Mouse (Mus musculus) lung, embryonic 16.5 days (tissue): ENCODE measurements around the gene Stip1. TPM values are rescaled to one million over a fixed set of nuclear protein-coding genes. Genes with fewer than 3 reads are reported as not detected.
"Not testable (repeated sequence)": the region's sequence is repeated elsewhere in the genome, so short reads cannot be mapped to it uniquely, and the experiment has no call there.

Source experiments
- ATAC-seq: fragments of 200-750 bp; cut with Nextera tagmentation; 2 replicates; pipeline ENCODE4 v1.8.0; 2017; ENCODE audit warnings: low read depth, mild to moderate bottlenecking, moderate library complexity
- H3K27ac ChIP-seq: fragments of 300-500 bp; sonication (generic); 2 replicates; pipeline ENCODE4 v1.5.1; 2014; ENCODE audit warnings: mild to moderate bottlenecking, control low read depth, low read length
- H3K27me3 ChIP-seq: fragments of 300-500 bp; sonication (generic); 2 replicates; pipeline ENCODE4 v1.6.1; 2014; ENCODE audit warnings: low read depth, low read length, mixed read lengths; ENCODE audit not compliant: control insufficient read depth, insufficient read depth
- H3K36me3 ChIP-seq: fragments of 300-500 bp; sonication (generic); 2 replicates; pipeline ENCODE4 v1.6.1; 2014; ENCODE audit warnings: low read length; ENCODE audit not compliant: control insufficient read depth, insufficient read depth
- H3K4me1 ChIP-seq: fragments of 300-500 bp; sonication (generic); replicated peaks from 2 replicates; pipeline ENCODE4 v1.6.1; 2014; ENCODE audit warnings: low read length, mixed read lengths; ENCODE audit not compliant: control insufficient read depth, insufficient read depth
- H3K4me2 ChIP-seq: fragments of 300-500 bp; sonication (generic); 2 replicates; pipeline ENCODE4 v1.6.1; 2014; ENCODE audit warnings: low read depth, low read length, control low read depth
- H3K4me3 ChIP-seq: fragments of 300-500 bp; sonication (generic); 2 replicates; pipeline ENCODE4 v1.5.1; 2014; ENCODE audit warnings: mild to moderate bottlenecking, low read length, control low read depth
- H3K9ac ChIP-seq: fragments of 300-500 bp; sonication (generic); 2 replicates; pipeline ENCODE4 v1.6.1; 2014; ENCODE audit warnings: low read length, control low read depth
- H3K9me3 ChIP-seq: fragments of 300-500 bp; sonication (generic); 2 replicates; pipeline ENCODE4 v1.6.1; 2016; ENCODE audit warnings: low read length; ENCODE audit not compliant: control insufficient read depth
- WGBS: fragments of 180-500 bp; shearing (Covaris S2); extraction: QIAGEN DNeasy Blood & Tissue Kit; methylation state at CpG from one replicate; pipeline ENCODE4 v1.1.7; 2014; 5-methylcytosine and 5-hydroxymethylcytosine counted together
- polyA plus RNA-seq: library from polyadenylated mRNA; unstranded; fragments of >200 nt; fragmentation: Nextera tagmentation; extraction: Ambion mirVana; gene quantifications from 2 replicates; pipeline ENCODE4 v1.2.1, GENCODE M21; 2015

Stip1 gene
- polyA plus RNA-seq, 1 experiment from 2014 or later, result 243 TPM

GRCm38 (mm10) chr19:6991166-6991565 is 48.6 kb downstream of the Stip1 start:
- H3K27me3 ChIP-seq, H3K4me3 ChIP-seq, H3K36me3 ChIP-seq, H3K9ac ChIP-seq, H3K4me2 ChIP-seq, H3K9me3 ChIP-seq, H3K27ac ChIP-seq, ATAC-seq: not testable (repeated sequence)
- whole genome bisulfite sequencing, result 94% methylated on average over 6 of the region's 6 CpGs
- H3K4me1 ChIP-seq, result peaks cover 30% of the 10 kb centered on the region

- 88% methylated on average over 6 of the region's 6 CpGs for WGBS
- H3K4me1 ChIP-seq, result peaks cover 33% of the 10 kb centered on the region
- ATAC-seq, result no peak
Observed at GRCm38 (mm10) chr19:6990712-6991111, 49.1 kb downstream of the Stip1 start.

DNA sequence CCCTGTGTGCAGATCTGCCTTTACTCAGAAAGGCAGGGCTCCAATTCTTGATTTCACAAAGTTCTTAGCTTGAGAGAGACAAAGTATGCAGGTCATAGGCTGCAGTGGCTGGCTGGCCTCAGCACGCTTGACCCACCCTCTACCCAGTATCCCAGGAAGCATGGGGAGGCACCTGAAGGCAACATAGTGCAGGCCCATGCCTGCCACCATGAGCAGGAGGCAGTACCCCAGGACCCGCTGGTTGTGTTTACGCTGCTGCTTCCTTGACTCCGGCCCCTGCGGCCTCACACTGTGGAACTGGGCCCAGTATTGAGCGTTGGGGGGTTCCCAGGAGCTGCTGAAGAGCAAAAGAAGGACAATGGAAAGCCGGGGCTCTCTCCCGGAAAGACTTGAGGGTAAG is 50.5 kb downstream of the Stip1 start:
- H3K4me1 ChIP-seq, result peaks cover 23% of the 10 kb centered on the region
- 77% methylated on average over 8 of the region's 8 CpGs for WGBS
- no peak overlapping the region for H3K27ac ChIP-seq
- H3K4me2 ChIP-seq, result no peak overlapping the region
- no peak overlapping the region for H3K9ac ChIP-seq
- H3K36me3 ChIP-seq, result peaks cover 8% of the 10 kb centered on the region
- H3K4me3 ChIP-seq, result no peak overlapping the region
- no peak for ATAC-seq
- H3K27me3 ChIP-seq, result no peaks in the 10 kb centered on the region
- no peaks in the 10 kb centered on the region for H3K9me3 ChIP-seq

More at GRCm38 (mm10) chr19:6990712-6991111, 49.1 kb downstream of the Stip1 start:
- Histone ChIP-seq H3K9me3 (no peaks in the 10 kb centered on the region), H3K4me3 (no peak overlapping the region), H3K4me2 (no peak overlapping the region), H3K9ac (no peak overlapping the region), H3K27me3 (no peaks in the 10 kb centered on the region), H3K27ac (no peak overlapping the region), H3K36me3 (no peaks in the 10 kb centered on the region)

DNA sequence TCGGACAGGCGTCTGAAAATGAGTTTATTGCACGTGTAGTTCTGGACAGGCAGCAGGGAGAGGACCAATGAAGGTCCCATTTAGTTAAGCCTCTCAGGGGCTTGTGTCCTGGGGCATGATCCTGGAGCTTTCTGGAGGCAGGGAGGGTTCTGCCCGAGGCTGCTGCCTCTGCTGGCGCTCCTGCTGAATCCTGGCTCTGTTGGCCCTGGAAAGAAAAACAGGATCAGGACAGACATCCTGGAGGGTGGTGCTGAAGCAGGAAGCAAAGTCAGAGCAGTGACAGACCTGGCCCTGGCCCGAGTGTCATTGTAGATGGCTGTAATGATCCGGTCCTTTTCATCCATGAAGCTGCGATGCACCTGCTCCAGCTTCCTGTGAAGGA is 51.9 kb downstream of the Stip1 start:
- H3K4me1 ChIP-seq, result peaks cover 16% of the 10 kb centered on the region
- 4% methylated on average over 8 of the region's 8 CpGs for WGBS
- peak overlapping the region; percentile 74 for H3K27ac ChIP-seq
- peak overlapping the region; percentile 67 for H3K4me2 ChIP-seq
- peak overlapping the region; percentile 89 for H3K9ac ChIP-seq
- H3K36me3 ChIP-seq, result peaks cover 11% of the 10 kb centered on the region
- no peaks in the 10 kb centered on the region for H3K27me3 ChIP-seq
- no peak; the same call in 1 of the 2 replicates for ATAC-seq
- H3K4me3 ChIP-seq, result peak overlapping the region; percentile 86
- no peaks in the 10 kb centered on the region for H3K9me3 ChIP-seq

- peak within 1 kb of the TSS; percentile 74 for H3K27ac ChIP-seq
- H3K9ac ChIP-seq, result peak within 1 kb of the TSS; percentile 89
- no peaks in the 10 kb centered on the region for H3K27me3 ChIP-seq
- H3K36me3 ChIP-seq, result peaks cover 11% of the 10 kb centered on the region
- WGBS, result under 1% methylated on average over 44 of the region's 85 CpGs
- ATAC-seq, result peak; percentile 68
- peak within 1 kb of the TSS; percentile 67 for H3K4me2 ChIP-seq
- H3K4me1 ChIP-seq, result peaks cover 15% of the 10 kb centered on the region
- peak within 1 kb of the TSS; percentile 86 for H3K4me3 ChIP-seq
- H3K9me3 ChIP-seq, result no peaks in the 10 kb centered on the region
Observed at GRCm38 (mm10) chr19:6987061-6987903, 52.5 kb downstream of the Stip1 start, which contains the start of gene Vegfb. Gene Vegfb, minus strand, starts transcription at chr19:6987651.

DNA sequence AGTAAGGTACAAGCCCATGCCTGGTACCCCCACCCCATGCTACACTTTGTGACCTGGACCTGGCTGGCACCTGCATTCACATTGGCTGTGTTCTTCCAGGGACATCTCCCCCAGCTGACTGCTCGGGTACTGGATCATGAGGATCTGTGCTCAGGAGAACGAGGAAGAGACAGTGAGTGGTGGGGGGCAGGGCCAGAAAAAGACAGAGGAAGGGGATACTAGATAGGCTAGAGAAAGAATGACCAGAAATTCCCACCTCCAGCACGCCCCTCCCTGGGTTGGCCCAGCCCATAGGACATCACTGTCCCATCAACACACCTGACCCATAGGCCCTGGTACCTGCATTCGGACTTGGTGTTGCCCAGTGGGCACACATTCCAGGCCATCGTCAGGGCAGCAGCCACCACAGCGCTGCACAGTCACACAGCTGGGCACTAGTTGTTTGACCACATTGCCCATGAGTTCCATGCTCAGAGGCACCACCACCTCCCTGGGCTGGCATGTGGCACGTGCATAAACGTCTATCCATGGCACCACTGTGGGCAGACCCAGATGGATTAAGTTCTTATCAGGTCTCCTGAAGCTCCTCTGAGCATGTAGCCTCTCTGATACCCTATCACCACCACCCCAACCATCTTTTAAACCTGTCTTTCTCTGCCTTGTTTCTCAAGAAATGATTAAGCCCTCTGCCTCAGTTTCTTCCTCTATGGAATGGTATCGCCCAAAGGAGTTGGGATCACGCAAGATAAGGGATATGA is 53.6 kb downstream of the Stip1 start:
- no peaks in the 10 kb centered on the region for H3K27me3 ChIP-seq
- ATAC-seq, result no peak
- peak overlapping the region; percentile 86 for H3K4me3 ChIP-seq
- H3K27ac ChIP-seq, result peak overlapping the region; percentile 74; the same call in 1 of the 2 replicates
- H3K4me1 ChIP-seq, result peaks cover 19% of the 10 kb centered on the region
- H3K9ac ChIP-seq, result peak overlapping the region; percentile 89
- H3K9me3 ChIP-seq, result no peaks in the 10 kb centered on the region
- peak overlapping the region; percentile 67 for H3K4me2 ChIP-seq
- WGBS, result 73% methylated on average over 10 of the region's 10 CpGs
- H3K36me3 ChIP-seq, result peaks cover 11% of the 10 kb centered on the region

DNA sequence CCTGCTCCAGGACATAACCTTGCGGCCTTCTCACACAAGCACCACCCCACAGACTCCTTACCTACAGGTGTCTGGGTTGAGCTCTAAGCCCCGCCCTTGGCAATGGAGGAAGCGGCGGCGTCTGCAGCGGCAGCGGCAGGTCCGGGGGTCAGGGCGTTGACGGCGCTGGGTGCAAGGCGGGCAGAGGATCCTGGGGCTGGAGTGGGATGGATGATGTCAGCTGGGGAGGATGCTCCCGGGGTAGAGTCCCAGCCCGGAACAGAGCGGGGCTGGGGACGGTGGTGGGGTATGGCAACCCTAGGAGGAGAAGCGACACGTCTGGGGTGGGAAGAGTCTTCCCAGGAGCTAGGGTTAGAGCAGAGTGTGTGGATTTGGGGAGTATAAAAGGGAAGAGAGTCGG is 54.5 kb downstream of the Stip1 start:
- Histone ChIP-seq H3K4me2 (no peak overlapping the region), H3K36me3 (peaks cover 11% of the 10 kb centered on the region), H3K27me3 (no peaks in the 10 kb centered on the region), H3K27ac (no peak overlapping the region), H3K9me3 (no peaks in the 10 kb centered on the region), H3K4me3 (no peak overlapping the region), H3K9ac (no peak overlapping the region; the same call in 1 of the 2 replicates), H3K4me1 (peaks cover 23% of the 10 kb centered on the region)
- ATAC-seq, result no peak
- WGBS, result 79% methylated on average over 19 of the region's 19 CpGs

- Histone ChIP-seq H3K4me2 (no peak overlapping the region), H3K9ac (no peak overlapping the region), H3K36me3 (peaks cover 11% of the 10 kb centered on the region), H3K9me3 (no peaks in the 10 kb centered on the region), H3K27me3 (no peaks in the 10 kb centered on the region), H3K27ac (no peak overlapping the region), H3K4me1 (peaks cover 28% of the 10 kb centered on the region), H3K4me3 (no peak overlapping the region)
- ATAC-seq, result no peak
- WGBS, result 94% methylated on average over 5 of the region's 5 CpGs
Observed at GRCm38 (mm10) chr19:6983621-6984020, 56.1 kb downstream of the Stip1 start.

DNA sequence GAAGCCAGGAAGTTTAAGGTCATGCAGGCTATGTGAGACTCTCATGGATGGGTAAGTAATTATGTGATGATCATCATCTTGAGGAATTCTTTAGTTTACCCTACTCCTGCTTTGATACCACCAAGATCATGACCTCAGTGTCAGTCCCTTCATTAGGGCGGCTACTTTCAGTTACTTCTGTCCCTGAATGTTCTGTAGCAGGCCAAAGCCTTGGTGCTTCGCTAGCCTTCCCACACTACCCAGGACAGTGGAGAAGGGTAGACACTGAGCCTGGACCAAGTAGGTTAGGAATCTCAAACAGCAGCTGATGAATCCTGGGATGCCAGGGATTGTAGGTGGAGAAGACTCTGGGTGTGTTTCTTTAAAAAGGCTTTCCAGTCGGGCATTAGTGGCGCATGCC is 58.3 kb downstream of the Stip1 start:
- Histone ChIP-seq H3K27me3 (no peaks in the 10 kb centered on the region), H3K4me2 (no peak overlapping the region), H3K27ac (no peak overlapping the region), H3K9me3 (no peaks in the 10 kb centered on the region), H3K36me3 (peaks cover 19% of the 10 kb centered on the region), H3K4me1 (peaks cover 33% of the 10 kb centered on the region), H3K9ac (no peak overlapping the region), H3K4me3 (no peak overlapping the region)
- WGBS, result 91% methylated on average over 4 of the region's 4 CpGs
- ATAC-seq, result no peak
